Mouse (Mus musculus) testis, postnatal 14 days (tissue): ENCODE measurements around the gene Trmt13.

Experiments
- DNase-seq: peaks from one replicate; pipeline ENCODE4 v3.0.0; 2021; ENCODE audit warnings: low spot score

Gene Trmt13

DNA sequence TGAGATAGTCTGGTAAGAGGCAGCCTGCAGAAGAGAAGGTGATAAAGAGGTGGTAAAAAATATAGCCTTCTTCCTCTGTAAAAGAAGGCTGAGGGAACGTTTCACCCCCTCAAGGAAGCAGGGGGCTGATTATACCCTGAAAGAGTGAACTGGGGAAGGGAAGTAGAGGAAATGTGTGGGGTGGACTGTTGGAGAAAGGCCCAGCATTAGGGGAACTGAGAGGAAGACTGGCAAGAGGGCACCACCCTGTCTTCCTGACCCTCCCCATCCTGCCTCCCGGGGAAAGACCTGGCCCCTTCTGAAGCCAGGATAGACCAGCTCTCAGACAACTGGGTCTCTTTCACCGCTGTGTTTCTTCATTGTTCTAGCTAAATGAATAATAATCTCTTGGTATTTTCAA, 71.9 kb downstream of the Trmt13 start:
- no peak for DNase-seq

GRCm38 (mm10) chr3:116542070-116542469, 72.3 kb downstream of the Trmt13 start:
- DNase-seq = no peak

- no peak for DNase-seq
These were observed 77.2 kb downstream of the Trmt13 start for GRCm38 (mm10) chr3:116537200-116537573.

GRCm38 (mm10) chr3:116536428-116537199, 77.8 kb downstream of the Trmt13 start:
- DNase-seq = no peak
